Mouse (Mus musculus) kidney, postnatal 0 days (tissue): ENCODE measurements at regions not wholly inside any gene's neighbourhood (a gene's known extent, or its start where the extent isn't known, plus 50 kb on each side); places are given as distances from the start of the nearest gene placed in this dataset.

Source experiments
- ATAC-seq: fragments of 200-750 bp; cut with Nextera tagmentation; replicated peaks from 2 replicates; pipeline ENCODE4 v1.8.0; 2017; ENCODE audit warnings: low read depth, moderate number of reproducible peaks, moderate TSS enrichment, moderate library complexity; ENCODE audit not compliant: low FRiP score
- DNase-seq: peaks from one replicate; pipeline ENCODE4 v3.0.0-alpha.2; 2016; ENCODE audit warnings: low spot score
- H3K27ac ChIP-seq: fragments of 300-500 bp; sonication (generic); 2 replicates; pipeline ENCODE4 v1.5.1; 2014; ENCODE audit warnings: mild to moderate bottlenecking
- H3K27me3 ChIP-seq: fragments of 300-500 bp; sonication (generic); 2 replicates; pipeline ENCODE4 v1.6.1; 2014; ENCODE audit warnings: low read length, mixed read lengths; ENCODE audit not compliant: insufficient read depth
- H3K36me3 ChIP-seq: fragments of 300-500 bp; sonication (generic); 2 replicates; pipeline ENCODE4 v1.6.1; 2014; ENCODE audit warnings: low read length, mixed read lengths; ENCODE audit not compliant: insufficient read depth
- H3K4me1 ChIP-seq: fragments of 300-500 bp; sonication (generic); replicated peaks from 2 replicates; pipeline ENCODE4 v1.6.1; 2014; ENCODE audit warnings: antibody characterized with exemption, low read length, mixed read lengths; ENCODE audit not compliant: insufficient read depth
- H3K4me2 ChIP-seq: fragments of 300-500 bp; sonication (generic); 2 replicates; pipeline ENCODE4 v1.6.1; 2014; ENCODE audit warnings: mild to moderate bottlenecking, low read length, moderate library complexity, mixed read lengths
- H3K4me3 ChIP-seq: fragments of 300-500 bp; sonication (generic); replicated peaks from 2 replicates; pipeline ENCODE4 v1.5.1; 2014; ENCODE audit warnings: low read depth, low read length
- H3K9ac ChIP-seq: fragments of 300-500 bp; sonication (generic); 2 replicates; pipeline ENCODE4 v1.6.1; 2014; ENCODE audit warnings: low read depth, low read length
- H3K9me3 ChIP-seq: fragments of 300-500 bp; sonication (generic); replicated peaks from 2 replicates; pipeline ENCODE4 v1.6.1; 2016; ENCODE audit warnings: low read length, inconsistent platforms, mixed read lengths
- CTCF ChIP-seq: IDR thresholded peaks from 2 replicates; pipeline ENCODE4 v1.5.1; 2016; ENCODE audit warnings: antibody characterized with exemption, low read depth, mild to moderate bottlenecking, moderate library complexity
- WGBS: fragments of 180-500 bp; shearing (Covaris S2); extraction: QIAGEN DNeasy Blood & Tissue Kit; methylation state at CpG from one replicate; pipeline ENCODE4 v1.1.7; 2014; 5-methylcytosine and 5-hydroxymethylcytosine counted together

- Histone ChIP-seq H3K9me3 (no peaks in the 10 kb centered on the region), H3K36me3 (no peaks in the 10 kb centered on the region), H3K4me2 (no peak overlapping the region), H3K4me1 (no peaks in the 10 kb centered on the region), H3K27me3 (no peaks in the 10 kb centered on the region), H3K27ac (no peak overlapping the region), H3K4me3 (no peak overlapping the region), H3K9ac (no peak overlapping the region)
- TF ChIP-seq CTCF: no peak
- WGBS: 69% methylated on average over 7 of the region's 7 CpGs
- no peak for DNase-seq
- ATAC-seq: no peak
Measured at GRCm38 (mm10) chr11:82541376-82541775, 152.7 kb downstream of the Tmem132e start.

DNA sequence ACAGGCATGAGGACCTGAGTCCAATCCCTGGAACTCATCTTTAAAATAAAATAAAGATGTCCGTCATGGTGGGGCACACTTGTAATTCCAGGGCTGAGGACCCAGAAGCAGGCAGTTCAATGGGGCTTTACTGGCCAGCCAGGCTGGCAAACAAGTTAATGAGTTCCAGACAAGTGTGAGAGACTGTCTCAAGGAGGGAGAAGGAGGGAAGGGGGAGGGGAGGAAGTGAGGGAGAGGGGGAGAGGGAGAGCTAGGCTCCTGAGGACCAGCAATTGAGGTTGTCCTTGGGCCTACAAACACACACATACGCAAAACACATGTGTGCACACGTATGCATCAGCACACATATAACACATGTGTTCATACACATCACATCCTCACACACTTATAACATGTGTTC is 149.2 kb downstream of the Tmem132e start:
- Histone ChIP-seq H3K27ac (no peak overlapping the region), H3K9ac (no peak overlapping the region), H3K4me1 (no peaks in the 10 kb centered on the region), H3K27me3 (no peaks in the 10 kb centered on the region), H3K9me3 (no peaks in the 10 kb centered on the region), H3K36me3 (no peaks in the 10 kb centered on the region), H3K4me3 (no peak overlapping the region), H3K4me2 (no peak overlapping the region)
- DNase-seq: no peak
- 84% methylated on average over 3 of the region's 3 CpGs for WGBS
- no peak for TF ChIP-seq CTCF
- no peak for ATAC-seq

- no peak overlapping the region for H3K27ac ChIP-seq
- WGBS: 45% methylated on average over 4 of the region's 4 CpGs
- H3K4me2 ChIP-seq: no peak overlapping the region
- H3K4me1 ChIP-seq: no peaks in the 10 kb centered on the region
- DNase-seq: no peak
- no peaks in the 10 kb centered on the region for H3K36me3 ChIP-seq
- no peak overlapping the region for H3K4me3 ChIP-seq
- TF ChIP-seq CTCF: no peak
- no peak for ATAC-seq
- no peaks in the 10 kb centered on the region for H3K27me3 ChIP-seq
- H3K9me3 ChIP-seq: no peaks in the 10 kb centered on the region
- H3K9ac ChIP-seq: no peak overlapping the region
Measured at GRCm38 (mm10) chr11:82523200-82523802, 134.6 kb downstream of the Tmem132e start.

- ATAC-seq: no peak
- WGBS: 45% methylated on average over 9 of the region's 9 CpGs
Measured at GRCm38 (mm10) chr11:82521383-82521782, 132.7 kb downstream of the Tmem132e start.

GRCm38 (mm10) chr11:82518691-82519090 is 130.0 kb downstream of the Tmem132e start:
- Histone ChIP-seq H3K9ac (no peak overlapping the region), H3K36me3 (no peaks in the 10 kb centered on the region)

More at GRCm38 (mm10) chr11:82521383-82521782, 132.7 kb downstream of the Tmem132e start:
- H3K4me1 ChIP-seq: no peaks in the 10 kb centered on the region
- H3K4me3 ChIP-seq: no peak overlapping the region
- no peak for TF ChIP-seq CTCF
- H3K36me3 ChIP-seq: no peaks in the 10 kb centered on the region
- H3K27me3 ChIP-seq: no peaks in the 10 kb centered on the region
- DNase-seq: no peak
- H3K9ac ChIP-seq: no peak overlapping the region
- H3K9me3 ChIP-seq: no peaks in the 10 kb centered on the region
- no peak overlapping the region for H3K4me2 ChIP-seq
- H3K27ac ChIP-seq: no peak overlapping the region

GRCm38 (mm10) chr11:82514526-82515144 is 125.9 kb downstream of the Tmem132e start:
- Histone ChIP-seq H3K36me3 (no peaks in the 10 kb centered on the region), H3K27ac (no peak overlapping the region), H3K9me3 (no peaks in the 10 kb centered on the region), H3K4me3 (no peak overlapping the region), H3K4me2 (no peak overlapping the region), H3K4me1 (no peaks in the 10 kb centered on the region), H3K27me3 (no peaks in the 10 kb centered on the region), H3K9ac (no peak overlapping the region)
- 89% methylated on average over 4 of the region's 4 CpGs for WGBS
- no peak for TF ChIP-seq CTCF
- peak; percentile 64 for DNase-seq
- ATAC-seq: no peak

More at GRCm38 (mm10) chr11:82518691-82519090, 130.0 kb downstream of the Tmem132e start:
- 8% methylated on average over 6 of the region's 6 CpGs for WGBS
- no peak for TF ChIP-seq CTCF
- no peak overlapping the region for H3K4me2 ChIP-seq
- no peaks in the 10 kb centered on the region for H3K9me3 ChIP-seq
- ATAC-seq (no peak), DNase-seq (no peak)
- H3K27ac ChIP-seq: no peak overlapping the region
- no peak overlapping the region for H3K4me3 ChIP-seq
- no peaks in the 10 kb centered on the region for H3K27me3 ChIP-seq
- H3K4me1 ChIP-seq: no peaks in the 10 kb centered on the region
